Mouse (Mus musculus) megakaryocyte, embryonic 14.5 days (primary cell): ENCODE measurements at regions not wholly inside any gene's neighbourhood (a gene's known extent, or its start where the extent isn't known, plus 50 kb on each side); places are given as distances from the start of the nearest gene placed in this dataset.

ENCODE experiments used
- FLI1 ChIP-seq: IDR thresholded peaks from 2 replicates; pipeline ENCODE4 v1.6.1; 2012; ENCODE audit warnings: low read length, inconsistent platforms, mixed read lengths
- GATA1 ChIP-seq: IDR thresholded peaks from 3 replicates; pipeline ENCODE4 v1.6.1; 2012; ENCODE audit warnings: mixed read lengths, low read length, inconsistent platforms, borderline replicate concordance

GRCm38 (mm10) chr8:89412500-89412899, 368.5 kb upstream of the Sall1 start:
- TF ChIP-seq GATA1 (no peak), FLI1 (no peak)
